15 mouse cellular contexts compared by ENCODE assay signal in the genomic region with DNA sequence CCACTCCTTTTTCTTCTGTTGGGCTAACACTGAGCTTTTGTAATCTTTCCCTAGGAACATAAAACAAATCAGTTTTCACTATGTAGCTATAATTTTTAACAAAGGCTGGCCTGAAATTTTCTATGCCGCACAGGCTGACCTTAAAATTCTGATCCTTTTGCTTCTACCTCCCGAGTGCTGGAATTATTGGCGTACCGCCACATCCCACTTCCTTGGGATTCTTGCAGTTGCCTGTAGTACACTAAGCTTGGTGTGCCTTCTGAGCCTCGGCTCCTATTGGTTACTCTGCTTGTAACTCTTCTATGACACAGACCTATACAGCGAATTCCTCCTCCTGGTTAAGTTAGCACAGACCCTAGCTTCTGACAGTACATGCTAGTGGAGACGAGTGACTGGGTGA. TPM values are rescaled to one million over a fixed set of nuclear protein-coding genes. Genes with fewer than 3 reads are reported as not detected.
DNase-seq lines count a peak whose midpoint lies in the region; ATAC-seq and TF ChIP-seq lines count a peak whose summit lies in the region.
"Had no signal": no experiment of that assay in that cellular context is flagged by ENCODE, and none has a peak within 500 bp of the region (broad histone marks: within the 10 kb centered on the region; RNA-seq: fewer than 3 reads in every experiment).

No protein-coding gene starts in this region.

- H3K9ac ChIP-seq in limb, embryonic 14.5 days (ENCODE audit: low read depth, low read length, severe bottlenecking): no peak overlapping the region
- H3K9ac ChIP-seq: forebrain, embryonic 13.5 days; hindbrain, embryonic 15.5 days; midbrain, embryonic 13.5 days had no signal

- no peak overlapping the region for H3K4me2 ChIP-seq in limb, embryonic 14.5 days (replicated peaks; ENCODE audit: low read depth, low read length, severe bottlenecking)
- H3K4me2 ChIP-seq: forebrain, embryonic 13.5 days; hindbrain, embryonic 15.5 days; midbrain, embryonic 13.5 days had no signal

- no peaks in the 10 kb centered on the region for H3K27me3 ChIP-seq in limb, embryonic 14.5 days (ENCODE audit: control insufficient read depth, insufficient read depth, low read length)
- H3K27me3 ChIP-seq in limb, embryonic 10.5 days (ENCODE audit: low read depth, poor library complexity, severe bottlenecking): no peaks in the 10 kb centered on the region
- H3K27me3 ChIP-seq: forebrain, embryonic 13.5 days; hindbrain, embryonic 15.5 days; midbrain, embryonic 13.5 days had no signal

- 60% methylated on average over 7 of the region's 7 CpGs for WGBS in limb, embryonic 14.5 days
- WGBS in limb, embryonic 10.5 days: 82% methylated on average over 7 of the region's 7 CpGs

- DNase-seq in adrenal gland, postnatal 14 days: peak; percentile 25
- no peak for DNase-seq in adrenal gland, postnatal 36 days
- peak; percentile 23 for DNase-seq in heart, postnatal 4 days
- DNase-seq in heart, adult 18-20 months: no peak
- DNase-seq in limb, embryonic 14.5 days (ENCODE audit: low spot score): peak; percentile 46
- no peak for DNase-seq in limb, embryonic 10.5 days (ENCODE audit: low spot score)
- DNase-seq in kidney, postnatal 4 days: peak; percentile 26 to 53
- DNase-seq in right cerebral cortex, postnatal 4 days: no peak
- DNase-seq: cerebellum, adult 18-20 months; cerebellum, postnatal 14 days; left cerebral cortex, postnatal 4 days; lung, postnatal 10 days had no signal

- no peaks in the 10 kb centered on the region for H3K9me3 ChIP-seq in limb, embryonic 14.5 days (ENCODE audit: control insufficient read depth, low read length)
- no peaks in the 10 kb centered on the region for H3K9me3 ChIP-seq in limb, embryonic 10.5 days (replicated peaks)
- H3K9me3 ChIP-seq: forebrain, embryonic 13.5 days; hindbrain, embryonic 15.5 days; midbrain, embryonic 13.5 days had no signal

- H3K4me1 ChIP-seq in limb, embryonic 14.5 days (ENCODE audit: control insufficient read depth, insufficient read depth, low read length): no peaks in the 10 kb centered on the region
- H3K4me1 ChIP-seq in limb, embryonic 10.5 days: no peaks in the 10 kb centered on the region; the same call in 1 of the 2 replicates
- H3K4me1 ChIP-seq: forebrain, embryonic 13.5 days; hindbrain, embryonic 15.5 days; midbrain, embryonic 13.5 days had no signal

- H3K4me3 ChIP-seq in limb, embryonic 14.5 days (replicated peaks; ENCODE audit: low read length): no peak overlapping the region
- no peak overlapping the region for H3K4me3 ChIP-seq in limb, embryonic 10.5 days
- H3K4me3 ChIP-seq: forebrain, embryonic 13.5 days; hindbrain, embryonic 15.5 days; midbrain, embryonic 13.5 days had no signal

- TF ChIP-seq POLR2A in limb, embryonic 14.5 days (IDR thresholded peaks at IDR 0.05; ENCODE audit: borderline replicate concordance, extremely low read depth, insufficient read depth, insufficient read length): no peak

- H3K36me3 ChIP-seq in limb, embryonic 14.5 days (ENCODE audit: control insufficient read depth, insufficient read depth, low read length): no peaks in the 10 kb centered on the region
- no peaks in the 10 kb centered on the region for H3K36me3 ChIP-seq in limb, embryonic 10.5 days
- H3K36me3 ChIP-seq: hindbrain, embryonic 15.5 days; midbrain, embryonic 13.5 days had no signal

- no peak overlapping the region for H3K27ac ChIP-seq in limb, embryonic 14.5 days (replicated peaks; ENCODE audit: low read depth, low read length)
- H3K27ac ChIP-seq in limb, embryonic 10.5 days: no peak overlapping the region
- H3K27ac ChIP-seq: forebrain, embryonic 13.5 days; hindbrain, embryonic 15.5 days; midbrain, embryonic 13.5 days had no signal

- no peak for ATAC-seq in limb, embryonic 14.5 days (ENCODE audit: low FRiP score, low read depth)
- ATAC-seq: forebrain, embryonic 13.5 days; midbrain, embryonic 13.5 days had no signal

RNA-seq across cellular contexts. Expression of a gene that starts 44.2 kb away (rescaled TPM):
- total RNA-seq in adrenal gland, postnatal 14 days (2021): 22.5 and 26.9 TPM in 2 replicates
- 10 to 100 TPM; 16.7 to 24.6 TPM for total RNA-seq in adrenal gland, postnatal 36 days (2021)
- 10 to 100 TPM; 27.6 to 28.3 TPM for total RNA-seq in heart, postnatal 4 days (2021)
- 10 to 100 TPM; 32.9 to 33.2 TPM for total RNA-seq in heart, adult 18-20 months (2021)
- polyA plus RNA-seq in limb, embryonic 14.5 days (2012; rRNA removed): 4.4 and 5.3 TPM in 2 replicates
- 8.8 and 9.0 TPM in 2 replicates for polyA plus RNA-seq in limb, embryonic 14.5 days (2014; fragmentation: Nextera tagmentation; extraction: Ambion mirVana)
- polyA plus RNA-seq in limb, embryonic 10.5 days (2016; fragmentation: Nextera tagmentation; extraction: Ambion mirVana): 7.2 and 7.3 TPM in 2 replicates

Comparison
In these comparisons a context has a peak if more than half of its experiments do, and no peak if none do; other contexts are left out.
1. DNase-seq: peak in adrenal gland, postnatal 14 days (single experiment), heart, postnatal 4 days (single experiment), limb, embryonic 14.5 days (single experiment) and kidney, postnatal 4 days (2 of 2); none in adrenal gland, postnatal 36 days (0 of 2), heart, adult 18-20 months (0 of 2), limb, embryonic 10.5 days (single experiment) and right cerebral cortex, postnatal 4 days (single experiment).